Mouse (Mus musculus) intestine, postnatal 0 days (tissue): ENCODE data around the gene Trim2. TPM values are rescaled to one million over a fixed set of nuclear protein-coding genes. Genes with fewer than 3 reads are reported as not detected.

ENCODE experiments used
- ATAC-seq: fragments of 200-750 bp; cut with Nextera tagmentation; 2 replicates; pipeline ENCODE4 v1.8.0; 2017; ENCODE audit warnings: mild to moderate bottlenecking, moderate TSS enrichment, moderate library complexity
- H3K27ac ChIP-seq: fragments of 300-500 bp; sonication (generic); 2 replicates; pipeline ENCODE4 v1.5.1; 2014; ENCODE audit warnings: mild to moderate bottlenecking, low read depth, low read length, moderate library complexity
- H3K27me3 ChIP-seq: fragments of 300-500 bp; sonication (generic); replicated peaks from 2 replicates; pipeline ENCODE4 v1.6.1; 2014; ENCODE audit warnings: low read length, mixed read lengths; ENCODE audit not compliant: control insufficient read depth, insufficient read depth
- H3K36me3 ChIP-seq: fragments of 300-500 bp; sonication (generic); 2 replicates; pipeline ENCODE4 v1.6.1; 2014; ENCODE audit warnings: mild to moderate bottlenecking, moderate library complexity; ENCODE audit not compliant: control insufficient read depth, insufficient read depth
- H3K4me1 ChIP-seq: fragments of 300-500 bp; sonication (generic); replicated peaks from 2 replicates; pipeline ENCODE4 v1.6.1; 2014; ENCODE audit warnings: antibody characterized with exemption, low read length, mixed read lengths; ENCODE audit not compliant: control insufficient read depth, insufficient read depth
- H3K4me2 ChIP-seq: fragments of 300-500 bp; sonication (generic); replicated peaks from 2 replicates; pipeline ENCODE4 v1.6.1; 2014; ENCODE audit warnings: low read depth, mild to moderate bottlenecking, moderate library complexity
- H3K4me3 ChIP-seq: fragments of 300-500 bp; sonication (generic); 2 replicates; pipeline ENCODE4 v1.5.1; 2014; ENCODE audit warnings: low read depth, low read length
- H3K9ac ChIP-seq: fragments of 300-500 bp; sonication (generic); 2 replicates; pipeline ENCODE4 v1.6.1; 2014; ENCODE audit warnings: mild to moderate bottlenecking, low read depth, low read length
- H3K9me3 ChIP-seq: fragments of 300-500 bp; sonication (generic); 2 replicates; pipeline ENCODE4 v1.6.1; 2016; ENCODE audit warnings: mixed run types; ENCODE audit not compliant: control insufficient read depth
- CTCF ChIP-seq: sonication (generic); IDR thresholded peaks from 2 replicates; pipeline ENCODE4 v1.5.1; 2016; ENCODE audit warnings: low read depth, mild to moderate bottlenecking, control low read depth, antibody characterized with exemption, moderate library complexity
- WGBS: fragments of 180-500 bp; shearing (Covaris S2); extraction: QIAGEN DNeasy Blood & Tissue Kit; methylation state at CpG from one replicate; pipeline ENCODE4 v1.1.7; 2014; 5-methylcytosine and 5-hydroxymethylcytosine counted together
- polyA plus RNA-seq: library from polyadenylated mRNA; unstranded; fragments of >200 nt; fragmentation: Nextera tagmentation; extraction: Ambion mirVana; gene quantifications from 2 replicates; pipeline ENCODE4 v1.2.1, GENCODE M21; 2015

Gene Trim2
- 21.2 and 22.5 TPM in 2 replicates for polyA plus RNA-seq

DNA sequence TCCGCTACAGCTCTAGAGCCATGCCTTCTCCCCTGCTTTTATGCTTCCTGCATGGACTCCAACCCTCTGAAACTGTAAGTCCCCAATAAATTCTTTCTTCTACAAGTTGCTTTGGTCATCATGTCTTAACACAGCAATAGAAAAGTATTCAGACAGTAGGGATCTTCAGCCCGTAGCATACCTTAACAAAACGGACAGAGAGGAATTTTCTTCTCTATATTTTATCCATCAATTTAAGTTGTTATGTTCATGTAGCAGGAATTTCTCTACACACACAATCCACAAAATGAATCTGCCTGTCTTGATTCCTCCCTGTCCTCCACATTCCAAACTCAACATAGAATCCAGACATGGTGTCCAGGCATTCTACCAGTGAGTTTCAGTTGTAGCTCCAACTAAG lies at the start of gene Trim2:
Gene Trim2, minus strand, starts transcription at position 101 of the 400 bp plus-strand sequence.
- Histone ChIP-seq H3K9ac (no peak within 1 kb of the TSS), H3K4me1 (peaks cover 10% of the 10 kb centered on the region), H3K36me3 (no peaks in the 10 kb centered on the region), H3K4me2 (no peak within 1 kb of the TSS), H3K4me3 (no peak within 1 kb of the TSS), H3K27ac (no peak within 1 kb of the TSS), H3K9me3 (no peaks in the 10 kb centered on the region), H3K27me3 (no peaks in the 10 kb centered on the region)
- no peak for ATAC-seq
- 90% methylated on average over 3 of the region's 3 CpGs for WGBS
- no peak for TF ChIP-seq CTCF

DNA sequence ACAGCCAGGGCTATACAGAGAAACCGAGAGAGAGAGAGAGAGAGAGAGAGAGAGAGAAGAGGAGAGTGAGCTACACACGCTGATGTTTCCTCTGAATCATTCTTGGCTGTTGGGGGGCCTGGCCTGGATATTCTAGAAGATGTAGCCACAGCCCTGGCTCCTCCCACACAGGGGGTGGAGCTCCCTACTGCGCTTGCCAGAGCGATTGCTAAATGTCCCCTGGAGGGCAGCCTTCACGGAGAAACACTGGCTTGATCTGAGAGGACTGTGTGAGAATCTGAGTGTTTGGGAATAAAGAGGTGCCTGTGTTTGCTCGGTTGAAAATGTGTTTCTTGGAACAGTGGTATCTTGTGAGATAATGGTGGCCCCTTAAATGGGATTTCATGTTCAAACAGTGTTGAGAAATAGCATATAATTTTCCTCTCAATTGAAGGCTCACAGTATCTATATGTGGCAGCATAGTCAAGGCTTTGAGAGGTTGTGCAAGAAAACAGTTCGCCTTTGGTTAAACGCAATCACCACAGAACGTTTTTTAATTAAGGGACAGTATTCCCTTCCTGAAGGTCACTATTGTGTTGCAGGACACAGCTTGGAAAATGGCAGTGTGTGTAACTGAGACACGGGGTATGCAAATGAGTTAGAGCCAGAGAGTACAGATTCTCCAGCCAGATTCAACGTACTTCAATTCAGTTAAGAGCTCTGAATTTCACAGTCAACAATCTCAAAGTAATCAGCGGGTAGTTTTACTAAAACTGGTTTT lies 49.4 kb upstream of the Trim2 start:
- Histone ChIP-seq H3K36me3 (no peaks in the 10 kb centered on the region), H3K27ac (no peak overlapping the region), H3K4me1 (no peaks in the 10 kb centered on the region), H3K4me2 (no peak overlapping the region), H3K4me3 (no peak overlapping the region), H3K27me3 (no peaks in the 10 kb centered on the region), H3K9me3 (no peaks in the 10 kb centered on the region), H3K9ac (no peak overlapping the region)
- peak; percentile 65 for TF ChIP-seq CTCF
- whole genome bisulfite sequencing, result 46% methylated on average over 12 of the region's 12 CpGs
- peak; percentile 71 for ATAC-seq

DNA sequence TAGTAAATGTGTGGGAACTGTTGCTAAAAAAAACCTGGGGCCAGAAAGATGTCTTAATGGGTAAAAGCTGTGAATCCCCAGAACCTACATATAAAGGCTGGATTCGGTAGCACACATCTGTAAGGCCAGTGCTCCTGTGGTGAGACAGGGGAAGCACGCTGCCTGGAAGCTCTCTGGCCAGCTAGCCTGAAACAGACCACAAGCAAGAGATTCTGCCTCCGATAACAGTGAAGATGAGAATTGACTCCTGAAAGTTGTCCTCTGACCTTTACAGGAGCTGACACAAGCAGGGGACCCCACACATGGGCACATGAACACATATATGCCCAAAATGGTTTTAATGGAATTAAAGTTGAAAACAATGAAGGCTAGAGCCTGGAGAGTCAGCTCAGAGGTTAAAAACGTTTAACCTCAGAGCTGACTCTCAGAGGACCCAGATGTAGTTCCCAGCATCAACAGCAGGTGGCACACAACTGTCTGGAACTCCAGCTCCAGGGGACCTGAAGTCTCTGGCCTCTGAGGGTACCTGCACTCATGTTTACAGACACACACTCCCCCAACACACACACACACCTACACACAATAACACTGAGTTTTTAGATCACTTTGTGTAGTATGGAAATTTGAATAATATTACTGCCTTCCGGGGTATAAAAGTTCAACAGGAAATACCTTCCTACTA lies 45.8 kb upstream of the Trim2 start:
- Histone ChIP-seq H3K9ac (no peak overlapping the region), H3K4me1 (no peaks in the 10 kb centered on the region), H3K27me3 (no peaks in the 10 kb centered on the region), H3K9me3 (no peaks in the 10 kb centered on the region), H3K4me3 (no peak overlapping the region), H3K36me3 (no peaks in the 10 kb centered on the region), H3K27ac (no peak overlapping the region), H3K4me2 (no peak overlapping the region)
- 59% methylated on average over 5 of the region's 5 CpGs for WGBS
- peak; percentile 85 for TF ChIP-seq CTCF
- no peak for ATAC-seq

DNA sequence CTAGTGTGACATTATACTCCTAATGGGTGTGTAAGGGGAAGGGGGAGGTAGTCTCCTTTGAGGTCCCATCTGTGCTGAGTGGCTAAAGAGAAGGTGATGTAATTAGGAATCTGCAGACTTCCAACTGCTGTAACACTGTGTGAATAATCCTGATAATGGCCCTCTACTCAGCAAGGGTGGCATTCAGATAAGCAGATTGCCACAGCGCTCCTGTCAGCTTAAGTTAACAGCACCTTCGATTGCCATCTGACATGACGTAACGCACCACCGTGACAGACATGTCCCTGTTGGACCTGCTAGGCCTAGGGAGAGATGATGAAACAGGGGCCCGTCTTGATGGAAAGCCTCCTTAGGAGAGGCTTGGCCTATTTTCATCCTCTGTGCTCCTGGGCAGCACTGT lies 43.6 kb upstream of the Trim2 start:
- H3K27me3 ChIP-seq, result no peaks in the 10 kb centered on the region
- no peaks in the 10 kb centered on the region for H3K36me3 ChIP-seq
- no peak overlapping the region for H3K4me3 ChIP-seq
- H3K4me2 ChIP-seq, result no peak overlapping the region
- no peak overlapping the region for H3K27ac ChIP-seq
- no peaks in the 10 kb centered on the region for H3K9me3 ChIP-seq
- TF ChIP-seq CTCF, result no peak
- ATAC-seq, result peak; percentile 72
- no peaks in the 10 kb centered on the region for H3K4me1 ChIP-seq
- H3K9ac ChIP-seq, result no peak overlapping the region
- 42% methylated on average over 6 of the region's 6 CpGs for WGBS

DNA sequence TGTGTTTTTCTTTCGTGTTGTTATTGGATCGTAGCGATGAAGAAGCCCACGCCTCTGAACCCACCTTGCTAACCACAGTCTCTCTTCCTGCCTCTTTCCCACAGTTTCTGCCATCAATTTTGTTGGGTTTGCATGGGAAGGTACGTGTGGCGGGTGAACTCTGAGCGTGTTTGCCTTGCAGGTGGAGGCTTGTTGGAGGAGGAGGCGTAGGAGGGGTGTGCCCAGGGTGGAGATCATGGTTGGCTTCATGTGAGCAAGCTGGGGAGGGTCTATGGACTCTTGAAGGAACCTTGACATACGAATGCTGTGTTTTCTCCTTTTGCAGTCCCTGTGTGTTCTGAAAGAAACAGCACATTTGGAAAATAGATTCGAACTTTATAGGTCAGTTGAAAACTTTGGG lies 43.1 kb upstream of the Trim2 start:
- TF ChIP-seq CTCF, result no peak
- WGBS, result 83% methylated on average over 10 of the region's 10 CpGs

DNA sequence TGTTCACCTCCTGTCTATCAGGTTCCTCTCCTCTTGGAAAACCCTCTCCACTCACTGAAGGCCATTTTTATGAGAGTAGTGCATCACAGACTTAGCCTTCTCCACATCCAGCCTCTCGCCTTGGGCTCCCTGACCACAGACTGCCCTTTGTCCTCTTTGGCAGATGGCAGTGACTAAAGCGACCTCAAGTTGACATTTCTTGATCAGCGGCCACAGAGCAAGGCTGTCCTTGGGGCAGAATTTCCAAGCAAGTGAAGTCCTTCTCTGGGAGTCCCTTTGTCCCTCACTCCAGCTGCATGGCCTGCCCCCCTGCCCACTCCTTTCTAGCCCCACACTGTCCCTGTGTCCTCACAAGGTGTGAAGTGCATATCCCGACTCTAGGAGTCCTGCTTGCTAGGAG lies 40.7 kb upstream of the Trim2 start:
- Histone ChIP-seq H3K4me1 (no peaks in the 10 kb centered on the region; the same call in 1 of the 2 replicates), H3K9me3 (no peaks in the 10 kb centered on the region), H3K4me3 (no peak overlapping the region), H3K4me2 (no peak overlapping the region), H3K27me3 (no peaks in the 10 kb centered on the region), H3K9ac (no peak overlapping the region), H3K36me3 (no peaks in the 10 kb centered on the region), H3K27ac (no peak overlapping the region)
- TF ChIP-seq CTCF, result no peak
- 74% methylated on average over 4 of the region's 4 CpGs for WGBS
- no peak for ATAC-seq

More for the DNA sequence above, 43.1 kb upstream of the Trim2 start:
- no peaks in the 10 kb centered on the region; the same call in 1 of the 2 replicates for H3K4me1 ChIP-seq
- no peak overlapping the region for H3K4me3 ChIP-seq
- no peak overlapping the region for H3K9ac ChIP-seq
- no peaks in the 10 kb centered on the region for H3K27me3 ChIP-seq
- H3K9me3 ChIP-seq, result no peaks in the 10 kb centered on the region
- no peak overlapping the region for H3K4me2 ChIP-seq
- H3K36me3 ChIP-seq, result no peaks in the 10 kb centered on the region
- ATAC-seq, result no peak
- H3K27ac ChIP-seq, result no peak overlapping the region
